Mouse (Mus musculus) Muller cell, postnatal 12 days (primary cell): Measurements from ENCODE around the gene Zfp668.
A peak's percentile ranks its signal among the peaks of the same experiment; 100 is the strongest.
"Not testable (repeated sequence)": the region's sequence is repeated elsewhere in the genome, so short reads cannot be mapped to it uniquely, and the experiment has no call there.

ENCODE experiments used
- DNase-seq: peaks from one replicate; pipeline ENCODE4 v3.0.0-alpha.2; 2015; ENCODE audit errors: inconsistent ontology term

Gene Zfp668

DNA sequence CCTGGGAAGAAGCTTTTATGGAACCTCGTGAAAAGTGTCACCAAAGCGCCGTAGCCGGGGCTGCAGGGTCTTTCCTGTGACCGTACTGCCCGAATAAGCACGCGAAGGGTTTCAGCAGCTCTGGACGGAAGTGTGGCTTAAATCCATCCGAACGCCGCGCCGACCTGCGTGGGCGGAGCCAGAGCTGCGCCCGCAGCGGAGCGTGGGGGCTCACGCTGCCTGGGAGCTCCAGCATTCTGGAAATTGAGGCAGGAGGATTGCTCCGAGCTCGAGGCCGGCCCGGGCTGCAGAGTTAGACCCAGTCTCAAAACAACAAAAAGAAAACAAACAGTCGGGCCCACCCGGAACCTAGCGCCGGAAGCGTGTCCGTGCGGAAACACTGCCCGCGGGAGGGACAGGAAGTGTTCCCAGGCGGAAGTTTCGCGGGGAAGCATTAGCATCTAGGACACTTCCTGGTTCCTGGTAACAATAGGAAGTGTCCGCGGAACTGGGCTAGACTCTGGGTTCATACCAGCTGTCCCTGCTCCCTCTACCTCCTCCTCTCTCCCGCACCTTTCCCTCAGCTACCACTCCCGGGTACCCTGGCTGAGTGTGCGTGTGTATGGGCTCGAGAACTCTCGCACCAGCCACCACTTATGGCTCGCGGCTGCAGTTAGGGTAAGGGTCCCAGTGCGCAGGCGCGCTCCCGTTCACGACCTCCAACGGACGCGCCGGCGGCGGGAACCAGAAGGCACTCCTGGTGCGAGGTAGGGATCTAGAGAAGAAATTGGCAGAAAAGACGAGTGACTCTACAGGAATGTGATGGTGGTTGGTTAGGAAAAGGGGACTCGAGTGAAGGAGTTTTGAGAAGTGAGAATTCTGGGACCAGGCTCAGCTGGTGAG, at the start of gene Zfp668:
Zfp668 (minus strand) TSS at position 362 of the 882 bp plus-strand sequence.
- DNase-seq: peak; percentile 95

DNA sequence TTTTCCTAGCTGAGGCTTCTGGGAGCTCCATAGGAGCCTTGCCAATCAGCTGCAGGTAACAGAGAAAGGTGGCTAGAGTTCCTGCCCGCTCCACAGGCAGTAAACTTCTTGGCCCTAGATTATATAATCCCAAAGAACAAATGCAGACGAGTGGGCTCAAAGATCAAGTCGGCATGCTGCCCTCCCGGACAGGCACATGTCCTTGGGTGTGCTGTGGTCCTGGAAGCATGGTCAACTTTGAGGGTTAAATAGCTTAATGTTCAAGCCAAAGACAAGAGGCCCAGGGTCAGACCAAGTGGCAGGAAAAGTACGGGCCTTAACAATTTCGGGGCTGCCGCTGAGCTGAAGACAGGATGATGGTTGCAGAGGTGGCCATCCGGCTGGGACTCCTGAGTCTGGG, 49.4 kb upstream of the Zfp668 start:
- no peak for DNase-seq

DNA sequence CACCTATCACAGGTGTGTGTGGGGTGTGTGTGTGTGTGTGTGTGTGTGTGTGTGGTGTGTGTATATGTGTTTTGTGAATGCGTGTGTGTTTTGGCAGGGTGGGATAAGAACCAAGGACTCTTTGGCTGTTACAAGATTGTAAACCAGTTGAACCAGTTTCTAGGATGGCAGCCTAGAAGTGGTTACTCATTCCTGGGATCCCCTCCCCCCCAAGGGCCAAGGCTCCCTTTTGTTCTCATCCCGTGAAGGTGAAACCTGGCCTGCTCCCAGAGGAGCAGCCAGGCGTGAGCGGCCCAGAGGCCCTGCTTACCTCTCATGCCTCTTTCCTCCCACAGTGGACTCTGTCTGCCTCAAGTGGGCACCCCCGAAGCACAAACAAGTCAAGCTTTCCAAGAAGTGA, 48.6 kb upstream of the Zfp668 start:
- DNase-seq: no peak

DNA sequence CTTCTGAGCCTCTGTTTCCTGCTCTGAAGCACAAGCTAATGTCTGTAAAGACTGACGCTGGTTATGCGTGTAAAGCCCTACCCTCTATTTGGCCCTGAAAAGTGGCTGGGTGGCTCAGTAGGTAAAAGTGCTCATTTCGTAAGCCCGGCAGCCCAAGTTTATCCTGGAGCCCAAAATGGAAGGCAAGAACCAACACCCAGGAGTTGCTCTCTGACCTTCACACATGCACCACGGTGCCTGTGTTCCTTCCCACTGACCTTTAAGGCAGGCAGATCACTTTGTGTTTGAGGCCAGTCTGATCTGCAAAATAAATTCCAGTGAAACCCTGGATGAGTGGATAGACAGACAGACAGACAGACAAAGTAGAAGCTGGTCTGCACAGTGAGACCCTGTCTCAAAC, 47.1 kb upstream of the Zfp668 start:
- no peak for DNase-seq

- no peak for DNase-seq
Observed at GRCm38 (mm10) chr7:127922451-127923275, 46.0 kb upstream of the Zfp668 start.

GRCm38 (mm10) chr7:127921516-127921915, 44.9 kb upstream of the Zfp668 start:
- no peak for DNase-seq

GRCm38 (mm10) chr7:127919290-127919689, 42.7 kb upstream of the Zfp668 start:
- no peak for DNase-seq

GRCm38 (mm10) chr7:127918203-127918602, 41.6 kb upstream of the Zfp668 start:
- no peak for DNase-seq

DNA sequence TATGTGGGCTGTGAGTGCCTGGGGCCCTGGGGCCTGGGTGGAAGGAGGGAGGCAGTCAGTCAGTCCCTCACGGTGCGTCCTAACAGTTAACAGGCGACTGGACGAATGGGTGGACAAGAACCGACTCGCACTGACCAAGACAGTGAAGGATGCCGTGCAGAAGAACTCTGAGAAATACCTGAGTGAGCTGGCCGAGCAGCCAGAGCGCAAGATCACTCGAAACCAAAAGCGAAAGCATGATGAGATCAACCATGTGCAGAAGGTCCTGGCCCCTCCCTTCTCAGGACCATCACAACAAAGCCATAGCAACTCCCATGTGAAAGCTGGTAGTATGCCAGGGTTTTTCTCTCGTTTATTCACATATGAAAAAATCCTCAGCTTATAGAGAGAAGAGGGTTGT, 38.7 kb upstream of the Zfp668 start:
- no peak for DNase-seq

GRCm38 (mm10) chr7:127912938-127913337, 36.3 kb upstream of the Zfp668 start:
- no peak for DNase-seq

DNA sequence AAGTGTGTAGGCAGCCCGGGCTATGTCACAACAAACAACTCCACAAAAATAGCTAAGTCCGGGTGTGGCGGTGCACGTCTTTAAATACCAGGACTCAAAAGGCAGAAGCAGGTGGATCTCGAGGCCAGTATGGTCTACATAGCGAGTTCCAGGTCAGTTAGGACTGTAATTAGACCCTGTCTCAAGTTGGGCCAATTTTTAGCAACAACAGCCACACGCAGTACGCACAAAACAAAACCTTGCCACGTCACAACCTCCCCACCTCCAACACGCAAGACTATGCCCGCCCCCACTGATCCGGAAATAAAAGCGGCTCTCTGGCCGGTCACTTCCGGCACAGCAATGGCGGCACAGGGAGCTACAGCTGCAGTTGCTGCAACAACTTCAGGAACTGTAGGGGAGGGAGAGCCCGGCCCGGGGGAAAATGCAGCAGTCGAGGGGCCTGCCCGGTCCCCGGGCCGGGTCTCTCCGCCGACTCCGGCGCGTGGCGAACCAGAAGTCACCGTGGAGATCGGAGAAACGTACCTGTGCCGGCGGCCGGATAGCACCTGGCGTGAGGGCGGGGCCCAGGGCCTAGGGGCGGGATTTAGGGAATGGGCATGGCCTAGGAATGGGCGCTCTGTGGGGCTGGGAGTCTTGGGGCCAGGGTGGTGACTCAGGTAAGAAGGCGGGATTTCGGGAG, 35.7 kb upstream of the Zfp668 start, which contains the start of gene Kat8:
Kat8 (plus strand) TSS at position 327 of the 682 bp plus-strand sequence.
- peak; percentile 89 for DNase-seq

DNA sequence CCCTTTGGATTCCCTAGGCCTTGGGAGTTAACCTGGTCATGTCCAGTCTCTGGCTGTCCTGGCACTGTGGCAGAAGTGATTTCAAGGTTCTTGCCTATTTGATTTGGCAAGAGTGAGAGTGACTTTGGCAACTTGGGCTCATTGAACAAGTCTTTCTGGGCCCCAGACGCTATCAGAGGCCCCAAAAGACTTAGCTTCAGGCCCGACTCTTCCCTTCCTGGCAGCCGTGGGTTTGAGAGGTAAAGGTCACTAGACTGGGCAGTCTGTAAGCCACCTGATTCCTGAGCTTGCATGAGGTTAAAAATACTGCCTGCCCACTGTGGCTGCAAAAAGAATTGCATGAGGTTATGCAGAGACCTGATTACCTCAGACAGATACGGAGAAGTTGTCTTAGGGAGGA, 32.0 kb upstream of the Zfp668 start:
- DNase-seq: no peak

DNA sequence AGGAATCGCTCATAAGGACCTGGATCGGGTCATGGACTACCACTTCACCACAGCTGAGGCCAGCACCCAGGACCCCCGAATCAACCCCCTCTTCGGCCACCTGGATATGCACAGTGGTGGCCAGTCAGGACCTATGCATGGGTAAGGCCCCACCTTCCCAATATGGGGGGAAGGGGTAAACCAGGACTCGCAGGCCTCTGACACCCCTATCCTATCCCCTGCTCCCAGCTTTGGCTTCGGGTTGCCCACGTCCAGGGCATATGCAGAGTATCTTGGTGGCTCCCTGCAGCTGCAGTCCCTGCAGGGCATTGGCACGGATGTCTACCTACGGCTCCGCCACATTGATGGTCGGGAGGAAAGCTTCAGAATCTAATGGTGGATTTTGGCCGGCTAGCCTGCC, 31.3 kb upstream of the Zfp668 start:
- no peak for DNase-seq

DNA sequence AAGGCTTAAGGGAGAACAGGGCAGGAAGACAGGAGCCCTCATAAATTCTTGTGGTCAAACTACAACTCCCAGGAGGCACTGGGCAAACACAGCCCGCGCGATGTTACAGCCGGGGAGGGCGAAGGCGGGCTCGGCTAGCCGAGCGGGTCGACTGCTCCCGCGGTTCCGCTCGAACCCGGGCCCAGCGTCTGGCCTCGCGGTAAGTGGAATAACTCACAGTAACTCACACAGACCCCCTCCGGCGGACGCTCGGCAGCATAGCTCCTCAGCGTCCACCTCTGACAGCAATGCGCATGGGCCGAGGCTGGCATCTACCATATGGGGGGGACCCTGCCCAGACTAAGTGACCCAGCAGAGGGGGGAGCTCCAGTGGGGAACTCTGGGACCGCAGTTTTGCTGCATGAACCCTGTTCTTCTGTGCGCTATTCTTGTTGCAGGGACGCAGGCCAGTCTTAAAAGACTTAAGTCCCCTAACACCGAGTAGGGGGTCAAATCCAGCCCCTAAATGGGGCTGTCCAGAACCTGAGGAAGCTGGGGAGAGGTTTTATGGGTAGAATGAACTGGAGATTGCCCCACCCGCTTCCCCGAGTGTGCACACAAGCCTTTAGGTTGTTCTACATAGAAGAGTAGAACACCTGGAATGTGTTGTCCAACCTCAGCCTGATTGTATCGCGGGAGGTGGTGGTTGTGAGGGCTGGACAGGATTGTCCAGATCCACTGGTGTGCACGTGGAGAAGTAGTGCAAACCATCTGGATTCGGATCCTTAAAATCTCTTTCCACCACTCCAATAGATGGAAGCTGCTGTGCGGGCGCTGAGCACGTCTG, 27.6 kb upstream of the Zfp668 start, which contains the start of gene Bckdk:
Bckdk (plus strand) TSS at position 112 of the 826 bp plus-strand sequence.
- DNase-seq: peak; percentile 87

DNA sequence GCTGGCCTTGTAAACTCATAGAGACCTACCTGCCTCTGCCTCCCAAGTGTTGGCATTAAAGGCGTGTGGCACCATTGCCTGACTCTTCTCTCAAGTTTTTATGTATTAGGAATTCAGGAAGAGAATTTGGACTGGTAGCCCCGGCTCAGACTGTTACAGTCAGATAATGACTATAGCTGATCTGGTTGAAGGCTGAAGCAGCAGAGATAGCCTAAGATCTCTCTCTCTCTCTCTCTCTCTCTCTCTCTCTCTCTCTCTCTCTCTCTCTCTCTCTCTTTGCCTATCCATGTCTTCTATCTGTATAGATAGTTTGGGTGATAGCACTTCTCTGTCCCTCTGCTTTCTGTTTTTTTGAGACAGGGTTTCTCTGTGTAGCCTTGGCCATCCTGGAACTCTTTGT, 25.1 kb upstream of the Zfp668 start:
- DNase-seq: no peak

- no peak for DNase-seq
Observed at GRCm38 (mm10) chr7:127899997-127900396, 23.4 kb upstream of the Zfp668 start.

GRCm38 (mm10) chr7:127898179-127898956, 21.7 kb upstream of the Zfp668 start:
- no peak for DNase-seq

- no peak for DNase-seq
Observed at GRCm38 (mm10) chr7:127897542-127897941, 20.9 kb upstream of the Zfp668 start.

DNA sequence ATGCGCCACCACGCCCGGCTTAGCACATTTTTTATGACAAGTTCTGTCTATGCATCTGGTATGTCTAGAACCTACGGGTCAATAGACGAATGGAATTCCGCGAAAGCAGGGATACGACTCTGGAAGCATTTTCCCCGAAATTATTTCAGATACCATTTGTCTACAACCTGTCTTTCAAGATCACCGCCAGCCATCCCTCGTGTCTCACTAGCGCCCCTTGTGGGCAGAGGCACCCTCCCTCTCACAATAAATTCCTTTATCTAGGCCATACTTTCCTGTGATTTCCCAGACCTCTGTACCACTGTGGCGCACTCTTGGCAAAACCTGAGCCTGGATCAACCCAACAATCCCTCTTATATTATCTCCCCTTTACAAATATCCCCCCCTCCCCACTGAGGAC, 19.8 kb upstream of the Zfp668 start:
- DNase-seq: peak; percentile 40

DNA sequence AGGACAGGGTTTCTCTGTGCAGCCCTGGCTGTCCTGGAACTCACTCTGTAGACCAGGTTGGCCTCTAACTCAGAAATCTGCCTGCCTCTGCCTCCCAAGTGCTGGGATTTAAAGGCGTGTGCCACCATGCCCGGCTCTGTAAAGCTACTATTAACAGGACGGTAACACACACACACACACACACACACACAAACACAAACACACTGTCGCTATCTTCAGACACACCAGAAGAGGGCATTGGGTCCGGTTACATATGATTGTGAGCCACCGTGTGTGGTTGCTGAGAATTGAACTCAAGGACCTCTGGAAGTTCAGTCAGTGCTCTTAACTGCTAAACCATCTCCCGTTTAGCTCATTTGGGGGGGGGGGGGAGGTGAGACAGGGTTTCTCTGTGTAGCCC, 19.3 kb upstream of the Zfp668 start:
- DNase-seq: not testable (repeated sequence)
